Mouse (Mus musculus): ENCODE measurements around the gene Mroh2a. TPM values are rescaled to one million over a fixed set of nuclear protein-coding genes. Genes with fewer than 3 reads are reported as not detected.

Gene Mroh2a
- 0.88 and 1.0 TPM in 2 replicates for polyA plus RNA-seq (2015; fragmentation: Nextera tagmentation; extraction: Ambion mirVana)

DNA sequence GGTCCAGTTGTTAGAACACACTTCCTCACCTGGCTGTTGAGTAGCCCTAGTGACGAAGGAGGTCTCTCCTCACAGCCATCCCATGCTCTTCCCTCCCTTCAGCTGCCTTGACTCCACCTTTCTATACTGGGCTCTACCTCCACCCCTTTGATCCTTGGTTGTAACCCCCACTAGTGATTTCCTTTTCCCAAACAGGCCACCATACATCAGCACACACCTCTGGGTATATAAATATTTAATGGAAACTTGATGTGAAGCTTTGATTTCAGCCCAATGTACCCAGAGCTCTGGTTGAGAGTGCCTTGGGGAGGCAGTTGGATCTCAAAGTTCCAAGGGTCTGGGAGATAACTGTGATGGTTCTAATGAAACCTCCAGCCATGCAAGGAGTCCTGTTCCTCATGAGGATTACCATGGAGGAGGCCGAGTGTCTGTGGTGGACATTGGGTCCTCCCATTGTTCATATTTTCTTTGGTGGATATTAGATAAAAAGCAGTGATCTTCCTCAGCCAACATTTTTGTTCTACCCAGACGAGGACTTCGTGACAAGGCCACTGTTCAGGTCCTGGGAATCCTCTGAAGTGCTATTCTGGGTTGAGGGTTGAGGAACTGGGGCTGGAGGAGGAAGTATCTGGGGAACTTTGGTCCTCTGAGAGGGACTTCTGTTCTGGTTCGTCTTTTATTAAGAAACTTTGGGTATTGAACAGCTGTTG lies at the start of gene Mroh2a:
Gene Mroh2a (plus strand): TSS at position 317 of the 710 bp plus-strand sequence.
- Histone ChIP-seq H3K9me3 (peaks cover 26% of the 10 kb centered on the region; the same call in 1 of the 2 replicates), H3K27ac (no peak within 1 kb of the TSS), H3K4me2 (replicated peaks) (no peak within 1 kb of the TSS), H3K27me3 (replicated peaks) (no peaks in the 10 kb centered on the region), H3K36me3 (no peaks in the 10 kb centered on the region), H3K4me1 (replicated peaks) (no peaks in the 10 kb centered on the region), H3K4me3 (replicated peaks) (no peak within 1 kb of the TSS), H3K9ac (no peak within 1 kb of the TSS)
- WGBS: 54% methylated on average over 5 of the region's 5 CpGs
- no peak for ATAC-seq

DNA sequence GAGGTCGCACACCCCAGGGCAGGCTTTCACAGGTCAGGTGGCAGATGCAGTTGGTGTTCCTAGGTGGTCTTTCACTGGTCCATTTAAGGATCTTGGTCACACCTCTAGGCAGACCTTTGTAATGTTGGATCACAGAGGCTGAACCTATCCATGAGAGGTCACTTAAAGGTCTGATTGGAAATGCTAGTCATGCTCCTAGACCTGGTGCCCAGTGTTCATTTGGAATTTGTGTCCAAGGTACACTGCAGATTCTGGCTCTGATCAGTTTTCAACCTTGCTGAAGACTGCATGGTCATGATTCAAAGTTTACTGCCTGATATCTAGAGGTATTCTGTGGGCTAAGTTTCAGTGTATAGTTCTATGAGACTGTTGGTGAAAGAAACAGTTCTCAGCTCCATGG lies 47.1 kb upstream of the Mroh2a start:
- 90% methylated on average over 1 of the region's 1 CpGs for WGBS
- Histone ChIP-seq H3K27ac (no peak overlapping the region), H3K4me1 (replicated peaks) (no peaks in the 10 kb centered on the region), H3K4me2 (replicated peaks) (no peak overlapping the region), H3K27me3 (replicated peaks) (no peaks in the 10 kb centered on the region), H3K36me3 (no peaks in the 10 kb centered on the region), H3K9ac (no peak overlapping the region), H3K9me3 (no peaks in the 10 kb centered on the region), H3K4me3 (replicated peaks) (no peak overlapping the region)
- no peak for ATAC-seq

DNA sequence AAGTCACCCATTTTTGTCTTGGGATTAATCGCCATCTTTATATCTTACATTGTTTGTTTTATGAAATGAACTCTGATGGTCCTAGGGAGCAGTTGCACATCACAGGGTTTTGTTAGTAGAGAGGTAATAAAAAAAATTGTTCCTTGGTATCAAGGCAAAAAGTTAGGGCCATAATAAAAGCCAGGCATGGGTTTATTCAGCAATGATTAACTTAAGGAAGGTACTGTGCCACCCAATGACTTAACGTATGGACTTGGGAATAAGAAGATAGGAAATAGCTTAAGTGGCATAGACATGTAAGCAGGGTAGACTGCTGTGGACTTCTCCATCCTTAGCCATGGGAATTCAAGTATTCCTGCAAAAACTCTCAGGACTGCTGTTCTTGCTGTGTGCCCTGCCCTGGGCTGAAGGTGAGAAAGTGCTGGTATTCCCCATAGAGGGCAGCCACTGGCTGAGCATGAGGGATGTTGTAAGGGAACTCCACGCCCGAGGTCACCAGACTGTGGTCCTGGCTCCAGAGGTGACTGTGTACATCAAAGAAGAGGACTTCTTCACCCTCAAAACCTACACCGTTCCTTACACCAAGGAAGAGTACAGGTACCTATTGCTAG lies 40.4 kb upstream of the Mroh2a start:
- Histone ChIP-seq H3K27me3 (replicated peaks) (no peaks in the 10 kb centered on the region), H3K9me3 (no peaks in the 10 kb centered on the region), H3K36me3 (no peaks in the 10 kb centered on the region), H3K4me3 (replicated peaks) (no peak overlapping the region), H3K4me1 (replicated peaks) (no peaks in the 10 kb centered on the region), H3K9ac (no peak overlapping the region), H3K27ac (no peak overlapping the region), H3K4me2 (replicated peaks) (no peak overlapping the region)
- WGBS: 86% methylated on average over 5 of the region's 5 CpGs
- no peak for ATAC-seq

DNA sequence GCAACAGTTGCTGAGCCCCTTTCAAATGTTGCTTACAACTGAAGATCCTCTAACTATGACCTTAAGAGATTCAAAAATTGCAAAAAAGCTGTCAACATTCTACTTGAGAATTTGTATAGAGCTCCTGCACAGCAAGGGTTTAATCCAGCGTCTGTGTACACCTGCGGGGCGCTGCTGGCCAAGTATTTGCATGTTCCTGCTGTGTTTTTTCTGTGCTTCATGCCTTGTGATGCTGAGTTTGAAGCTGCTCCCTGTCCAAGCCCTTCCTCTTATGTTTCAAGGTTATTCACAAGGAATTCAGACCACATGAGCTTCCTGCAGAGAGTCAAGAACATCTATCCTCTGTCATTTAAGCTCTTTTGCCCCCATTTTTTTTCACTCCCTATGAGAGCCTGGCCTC lies 34.6 kb upstream of the Mroh2a start:
- Histone ChIP-seq H3K4me2 (replicated peaks) (no peak overlapping the region), H3K4me1 (replicated peaks) (no peaks in the 10 kb centered on the region), H3K9ac (no peak overlapping the region), H3K9me3 (no peaks in the 10 kb centered on the region), H3K4me3 (replicated peaks) (no peak overlapping the region), H3K36me3 (no peaks in the 10 kb centered on the region), H3K27ac (no peak overlapping the region), H3K27me3 (replicated peaks) (no peaks in the 10 kb centered on the region)
- no peak for ATAC-seq
- 68% methylated on average over 3 of the region's 3 CpGs for WGBS

DNA sequence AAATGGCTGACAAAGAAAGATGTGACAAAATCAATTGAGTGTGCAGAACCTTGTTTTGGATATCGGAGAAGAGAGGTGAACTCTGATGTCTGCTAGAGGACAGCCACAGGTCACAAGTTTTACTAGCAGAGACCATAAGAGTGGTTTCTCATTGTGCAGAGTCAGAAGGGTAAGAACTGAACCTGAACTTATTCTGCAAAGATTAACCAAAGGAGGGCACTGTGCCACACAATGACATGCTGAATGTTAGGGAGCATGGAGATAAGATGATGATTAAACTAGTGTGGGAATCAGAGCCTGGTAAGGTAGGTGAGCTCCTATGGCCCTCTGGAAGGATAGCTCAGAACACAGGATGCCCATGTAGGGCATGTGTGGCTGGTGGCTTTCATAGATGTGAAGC lies 31.1 kb upstream of the Mroh2a start:
- ATAC-seq: no peak
- 82% methylated on average over 1 of the region's 1 CpGs for WGBS

DNA sequence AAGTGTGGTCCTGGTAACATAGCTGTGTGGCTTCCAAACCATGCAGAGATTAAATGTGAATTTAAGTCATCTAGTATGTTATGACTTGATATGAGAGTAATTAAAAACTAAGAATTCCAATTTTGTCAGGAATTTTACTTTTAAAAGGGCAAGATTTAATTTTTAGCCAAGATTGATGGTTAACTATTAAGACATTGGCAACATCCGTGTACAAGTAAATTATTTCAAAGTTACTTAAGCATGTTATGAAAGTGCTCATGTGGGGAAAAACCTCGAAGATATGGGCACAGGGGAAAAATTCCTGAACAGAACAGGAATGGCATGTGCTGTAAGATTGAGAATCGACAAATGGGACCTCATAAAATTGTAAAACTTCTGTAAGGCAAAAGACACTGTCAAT lies 29.3 kb upstream of the Mroh2a start:
- Histone ChIP-seq H3K4me2 (replicated peaks) (no peak overlapping the region), H3K9ac (no peak overlapping the region), H3K9me3 (no peaks in the 10 kb centered on the region), H3K4me1 (replicated peaks) (0 out of 2 replicates have a peak, but pooled peaks cover 4% of the 10 kb centered on the region), H3K27me3 (replicated peaks) (no peaks in the 10 kb centered on the region), H3K27ac (no peak overlapping the region), H3K36me3 (no peaks in the 10 kb centered on the region), H3K4me3 (replicated peaks) (no peak overlapping the region)
- WGBS: 75% methylated on average over 3 of the region's 3 CpGs
- ATAC-seq: no peak

More for the DNA sequence above, 31.1 kb upstream of the Mroh2a start:
- H3K4me3 ChIP-seq (replicated peaks): no peak overlapping the region
- no peak overlapping the region for H3K27ac ChIP-seq
- H3K27me3 ChIP-seq (replicated peaks): no peaks in the 10 kb centered on the region
- no peak overlapping the region for H3K9ac ChIP-seq
- no peaks in the 10 kb centered on the region for H3K36me3 ChIP-seq
- 0 out of 2 replicates have a peak, but pooled peaks cover 4% of the 10 kb centered on the region for H3K4me1 ChIP-seq (replicated peaks)
- no peak overlapping the region for H3K4me2 ChIP-seq (replicated peaks)
- no peaks in the 10 kb centered on the region for H3K9me3 ChIP-seq

DNA sequence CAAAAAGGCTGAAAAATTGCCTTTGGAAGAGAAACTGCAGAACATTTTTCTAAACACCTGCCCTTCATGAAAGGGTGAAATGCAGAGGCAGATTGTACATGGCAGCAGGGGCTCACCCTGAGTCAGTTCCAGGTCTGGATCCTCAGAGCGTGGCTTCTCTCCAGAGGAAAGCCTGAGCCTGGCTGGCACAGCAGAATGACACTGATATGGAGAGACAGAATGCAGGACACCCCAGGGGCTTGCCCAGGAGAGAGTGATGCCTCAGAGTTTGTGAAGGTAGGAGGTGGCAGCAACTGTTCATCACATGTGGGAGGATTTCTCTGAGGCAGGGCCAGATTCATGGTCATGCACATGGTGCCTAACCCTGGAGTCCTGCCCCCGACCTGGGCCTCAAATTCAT lies 26.8 kb upstream of the Mroh2a start:
- Histone ChIP-seq H3K9me3 (peaks cover 3% of the 10 kb centered on the region; the same call in 1 of the 2 replicates), H3K4me2 (replicated peaks) (no peak overlapping the region), H3K36me3 (no peaks in the 10 kb centered on the region), H3K4me3 (replicated peaks) (no peak overlapping the region), H3K27me3 (replicated peaks) (no peaks in the 10 kb centered on the region), H3K9ac (no peak overlapping the region), H3K4me1 (replicated peaks) (peaks cover 5% of the 10 kb centered on the region; the same call in 1 of the 2 replicates), H3K27ac (no peak overlapping the region)
- 60% methylated on average over 2 of the region's 2 CpGs for WGBS
- no peak for ATAC-seq

DNA sequence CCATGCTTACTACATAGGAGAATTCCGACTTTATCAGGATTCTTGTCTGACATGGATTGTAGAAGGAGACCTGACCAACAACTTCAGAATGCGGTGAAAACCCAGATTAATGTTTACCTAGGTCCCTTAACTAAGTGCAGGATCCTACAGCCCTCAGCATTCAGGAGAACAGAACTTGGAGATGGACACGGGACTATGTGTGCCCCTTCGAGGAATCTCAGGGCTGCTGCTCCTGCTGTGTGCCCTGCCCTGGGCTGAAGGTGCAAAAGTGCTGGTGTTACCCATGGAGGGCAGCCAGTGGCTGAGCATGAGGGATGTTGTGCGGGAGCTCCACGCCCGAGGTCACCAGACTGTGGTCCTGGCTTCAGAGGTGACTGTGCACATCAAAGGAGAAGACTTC lies 26.3 kb upstream of the Mroh2a start, which contains the start of gene Ugt1a2:
Gene Ugt1a2 (plus strand): TSS at position 146 of the 400 bp plus-strand sequence.
- H3K36me3 ChIP-seq: no peaks in the 10 kb centered on the region
- H3K9me3 ChIP-seq: peaks cover 3% of the 10 kb centered on the region; the same call in 1 of the 2 replicates
- peaks cover 9% of the 10 kb centered on the region; the same call in 1 of the 2 replicates for H3K4me1 ChIP-seq (replicated peaks)
- no peak within 1 kb of the TSS for H3K4me2 ChIP-seq (replicated peaks)
- no peak for ATAC-seq
- no peak within 1 kb of the TSS for H3K9ac ChIP-seq
- no peak within 1 kb of the TSS for H3K4me3 ChIP-seq (replicated peaks)
- H3K27me3 ChIP-seq (replicated peaks): no peaks in the 10 kb centered on the region
- H3K27ac ChIP-seq: no peak within 1 kb of the TSS
- 68% methylated on average over 7 of the region's 7 CpGs for WGBS

DNA sequence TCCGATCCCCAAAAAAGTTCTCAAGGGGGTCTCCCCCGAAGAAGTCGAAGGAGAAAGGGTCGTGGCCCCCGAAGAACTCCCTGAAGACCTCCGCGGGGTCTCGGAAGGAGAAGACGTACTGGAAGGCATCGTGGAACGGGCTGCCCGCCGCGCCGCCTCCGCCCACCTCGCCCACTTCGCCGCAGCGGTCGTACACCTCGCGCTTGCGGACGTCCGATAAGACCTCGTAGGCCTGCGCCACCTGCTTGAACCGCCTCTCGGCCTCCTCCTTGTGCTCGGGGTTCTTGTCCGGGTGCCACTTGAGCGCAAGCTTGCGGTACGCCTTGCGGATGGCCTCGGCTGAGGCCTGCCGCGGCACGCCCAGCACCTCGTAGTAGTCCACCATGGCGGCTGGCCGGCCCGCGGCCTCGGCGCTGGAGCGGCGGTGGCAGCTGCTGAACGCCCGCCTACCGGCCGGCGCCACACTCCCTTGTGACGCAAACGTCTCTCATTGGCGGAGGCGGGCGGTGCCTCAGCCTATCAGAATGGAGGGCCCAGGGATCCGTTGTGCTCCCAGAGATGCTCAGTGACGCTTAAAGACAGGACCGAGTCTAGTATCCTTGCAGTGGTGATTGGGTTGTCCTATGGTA lies 21.4 kb upstream of the Mroh2a start, which contains the start of gene Dnajb3:
Gene Dnajb3 (minus strand): TSS at position 489 of the 629 bp plus-strand sequence.
- peak within 1 kb of the TSS; percentile 50 for H3K4me3 ChIP-seq (replicated peaks)
- no peaks in the 10 kb centered on the region for H3K36me3 ChIP-seq
- no peak within 1 kb of the TSS for H3K27ac ChIP-seq
- H3K4me1 ChIP-seq (replicated peaks): peaks cover 8% of the 10 kb centered on the region; the same call in 1 of the 2 replicates
- peak within 1 kb of the TSS; percentile 72 for H3K9ac ChIP-seq
- H3K27me3 ChIP-seq (replicated peaks): no peaks in the 10 kb centered on the region
- peak; percentile 95 for ATAC-seq
- H3K9me3 ChIP-seq: peaks cover 3% of the 10 kb centered on the region; the same call in 1 of the 2 replicates
- peak within 1 kb of the TSS; percentile 88 for H3K4me2 ChIP-seq (replicated peaks)
- WGBS: 5% methylated on average over 62 of the region's 62 CpGs

DNA sequence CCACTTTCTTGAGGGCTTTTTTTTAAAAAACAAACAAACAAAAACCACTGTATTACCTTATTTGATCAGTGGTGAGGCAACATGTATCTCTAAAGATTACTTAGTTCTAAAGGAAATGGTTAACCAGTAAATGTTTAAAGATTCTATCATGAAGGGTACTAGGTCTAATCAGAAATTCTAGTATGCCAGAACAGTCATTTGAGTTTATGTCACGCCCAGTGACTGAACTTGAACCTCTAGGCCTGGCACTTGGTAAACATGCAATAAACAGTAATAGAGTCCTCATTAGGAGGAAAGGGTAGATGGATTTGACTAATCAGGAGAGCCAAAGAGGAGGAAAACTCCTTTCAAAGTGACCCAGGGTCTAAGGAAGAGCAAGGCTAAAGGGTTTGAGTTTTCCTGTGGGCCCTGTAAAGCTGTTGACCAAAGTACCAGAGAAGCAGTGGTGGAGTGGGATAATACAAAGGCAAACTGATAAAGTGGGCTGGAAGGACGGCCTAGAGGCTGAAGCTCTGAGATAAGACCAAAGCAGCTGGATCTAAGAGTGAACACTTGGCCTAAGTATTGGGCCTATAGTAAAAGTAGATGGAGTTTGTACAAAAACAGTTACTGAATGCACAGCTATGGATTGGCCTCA lies 19.8 kb upstream of the Mroh2a start:
- Histone ChIP-seq H3K4me1 (replicated peaks) (peaks cover 8% of the 10 kb centered on the region; the same call in 1 of the 2 replicates), H3K4me2 (replicated peaks) (no peak overlapping the region), H3K27ac (no peak overlapping the region), H3K27me3 (replicated peaks) (no peaks in the 10 kb centered on the region), H3K4me3 (replicated peaks) (no peak overlapping the region), H3K36me3 (no peaks in the 10 kb centered on the region), H3K9me3 (peaks cover 4% of the 10 kb centered on the region; the same call in 1 of the 2 replicates), H3K9ac (no peak overlapping the region)
- ATAC-seq: peak; percentile 46; the same call in 1 of the 2 replicates
- WGBS: 61% methylated on average over 2 of the region's 2 CpGs

DNA sequence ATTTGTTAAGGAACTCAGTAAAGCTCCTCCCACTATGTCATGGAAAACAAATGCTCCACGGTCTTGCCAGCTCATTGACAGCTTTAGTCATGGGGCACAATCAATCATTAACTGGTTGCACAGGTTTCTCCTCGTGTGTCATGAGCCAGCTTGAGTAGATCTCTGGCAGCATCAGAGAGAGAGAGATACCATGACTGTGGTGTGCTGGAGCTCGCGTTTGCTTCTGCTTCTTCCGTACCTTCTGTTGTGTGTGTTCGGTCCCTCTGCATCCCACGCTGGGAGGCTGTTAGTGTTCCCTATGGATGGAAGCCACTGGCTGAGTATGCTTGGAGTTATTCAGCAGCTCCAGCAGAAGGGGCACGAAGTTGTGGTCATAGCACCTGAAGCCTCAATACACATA lies 15.0 kb upstream of the Mroh2a start, which contains the start of gene Ugt1a1:
Gene Ugt1a1 (plus strand): TSS at position 148 of the 400 bp plus-strand sequence.
- ATAC-seq: peak; percentile 53
- no peaks in the 10 kb centered on the region for H3K36me3 ChIP-seq
- no peaks in the 10 kb centered on the region for H3K27me3 ChIP-seq (replicated peaks)
- peaks cover 26% of the 10 kb centered on the region for H3K9me3 ChIP-seq
- no peaks in the 10 kb centered on the region for H3K4me1 ChIP-seq (replicated peaks)
- H3K9ac ChIP-seq: no peak within 1 kb of the TSS
- WGBS: 68% methylated on average over 8 of the region's 8 CpGs
- H3K4me3 ChIP-seq (replicated peaks): no peak within 1 kb of the TSS
- no peak within 1 kb of the TSS for H3K27ac ChIP-seq
- no peak within 1 kb of the TSS for H3K4me2 ChIP-seq (replicated peaks)
